Mouse (Mus musculus): ENCODE results near the gene Speer4d.
"Not testable (repeated sequence)": the region's sequence is repeated elsewhere in the genome, so short reads cannot be mapped to it uniquely, and the experiment has no call there.

The Speer4d gene

GRCm38 (mm10) chr5:15663847-15664246 lies 45.0 kb downstream of the Speer4d start:
- DNase-seq (ENCODE audit: low read depth in 2 of 2, low spot score in 2 of 2), result not testable (repeated sequence)

GRCm38 (mm10) chr5:15670789-15671188 lies 51.9 kb downstream of the Speer4d start:
- not testable (repeated sequence) for DNase-seq (ENCODE audit: low read depth in 2 of 2, low spot score in 2 of 2)
